Mouse (Mus musculus): ENCODE results near the gene Cd22. TPM values are rescaled to one million over a fixed set of nuclear protein-coding genes. Genes with fewer than 3 reads are reported as not detected.
"Not testable (repeated sequence)": the region's sequence is repeated elsewhere in the genome, so short reads cannot be mapped to it uniquely, and the experiment has no call there.

Gene Cd22
- polyA plus RNA-seq (2012; fragmentation: generic; extraction: Trizol) = not detected

GRCm38 (mm10) chr7:30880176-30880575, at the start of gene Cd22:
Cd22 (minus strand) TSS chr7:30880342.
- H3K27me3 ChIP-seq (ENCODE audit: control insufficient read depth, insufficient read depth, insufficient read length) = peaks cover 7% of the 10 kb centered on the region
- no peaks in the 10 kb centered on the region for H3K79me2 ChIP-seq (ENCODE audit: control insufficient read depth, insufficient read depth)
- H3K36me3 ChIP-seq (ENCODE audit: control insufficient read depth, insufficient read depth) = no peaks in the 10 kb centered on the region
- no peak for TF ChIP-seq TCF12 (IDR thresholded peaks at IDR 0.05; ENCODE audit: insufficient read depth, poor library complexity, severe bottlenecking)
- no peak for TF ChIP-seq REST (IDR thresholded peaks at IDR 0.05; ENCODE audit: insufficient read depth, insufficient read length)
- TF ChIP-seq MYOG (IDR thresholded peaks at IDR 0.05; ENCODE audit: control insufficient read depth in 1 of 3, insufficient read depth in 1 of 3, insufficient read length in 2 of 3, low read depth in 2 of 3) = no peak
- no peak for TF ChIP-seq TCF3 (IDR thresholded peaks at IDR 0.05; ENCODE audit: insufficient read length, low read depth)
- TF ChIP-seq MYOD1 (IDR thresholded peaks at IDR 0.05; ENCODE audit: control insufficient read depth in 1 of 3, insufficient read length in 2 of 3, low read depth in 2 of 3) = no peak
- H3K4me3 ChIP-seq = no peak within 1 kb of the TSS
- no peak within 1 kb of the TSS for H3K4me2 ChIP-seq (ENCODE audit: low read depth)
- no peak within 1 kb of the TSS for H3ac ChIP-seq (ENCODE audit: control insufficient read depth, insufficient read length)

GRCm38 (mm10) chr7:30924581-30924980, 44.4 kb upstream of the Cd22 start, which contains the start of gene Hamp2:
Hamp2 (minus strand) TSS chr7:30924681.
- not testable (repeated sequence) for H3K27me3 ChIP-seq (ENCODE audit: control insufficient read depth, insufficient read depth, insufficient read length); H3K4me2 ChIP-seq (ENCODE audit: low read depth); H3K4me3 ChIP-seq; H3ac ChIP-seq (ENCODE audit: control insufficient read depth, insufficient read length); H3K36me3 ChIP-seq (ENCODE audit: control insufficient read depth, insufficient read depth); H3K79me2 ChIP-seq (ENCODE audit: control insufficient read depth, insufficient read depth)

- no peak for TF ChIP-seq REST (IDR thresholded peaks at IDR 0.05; ENCODE audit: insufficient read depth, insufficient read length)
- TF ChIP-seq MYOG (IDR thresholded peaks at IDR 0.05; ENCODE audit: control insufficient read depth in 1 of 3, insufficient read depth in 1 of 3, insufficient read length in 2 of 3, low read depth in 2 of 3) = no peak
- no peak for TF ChIP-seq USF1 (IDR thresholded peaks at IDR 0.05; ENCODE audit: low read depth)
- TF ChIP-seq E2F4 (IDR thresholded peaks at IDR 0.05; ENCODE audit: insufficient read depth) = no peak
- TF ChIP-seq SRF (IDR thresholded peaks at IDR 0.05; ENCODE audit: control insufficient read depth, insufficient read length, low read depth) = no peak
- no peak for TF ChIP-seq CEBPB (IDR thresholded peaks at IDR 0.05; ENCODE audit: insufficient read depth, poor library complexity, severe bottlenecking)
- no peak for TF ChIP-seq POLR2A (IDR thresholded peaks at IDR 0.05; ENCODE audit: insufficient read length, low read depth)
- TF ChIP-seq MAX (IDR thresholded peaks at IDR 0.05; ENCODE audit: low read depth) = no peak
- no peak for TF ChIP-seq MYOD1 (IDR thresholded peaks at IDR 0.05; ENCODE audit: control insufficient read depth in 1 of 3, insufficient read length in 2 of 3, low read depth in 2 of 3)
- no peak for TF ChIP-seq POLR2AphosphoS2 (IDR thresholded peaks at IDR 0.05; ENCODE audit: insufficient read length, low read depth)
- no peak for TF ChIP-seq TCF12 (IDR thresholded peaks at IDR 0.05; ENCODE audit: insufficient read depth, poor library complexity, severe bottlenecking)
- TF ChIP-seq TCF3 (IDR thresholded peaks at IDR 0.05; ENCODE audit: insufficient read length, low read depth) = no peak
- Histone ChIP-seq H3K4me3 (no peak overlapping the region), H3K27me3 (ENCODE audit: control insufficient read depth, insufficient read depth, insufficient read length) (peaks cover 4% of the 10 kb centered on the region), H3K4me2 (ENCODE audit: low read depth) (no peak overlapping the region), H3K79me2 (ENCODE audit: control insufficient read depth, insufficient read depth) (no peaks in the 10 kb centered on the region), H3K36me3 (ENCODE audit: control insufficient read depth, insufficient read depth) (no peaks in the 10 kb centered on the region), H3ac (ENCODE audit: control insufficient read depth, insufficient read length) (no peak overlapping the region)
These were observed 43.9 kb upstream of the Cd22 start for GRCm38 (mm10) chr7:30924071-30924470.

- H3K4me3 ChIP-seq; H3K4me2 ChIP-seq (ENCODE audit: low read depth); H3ac ChIP-seq (ENCODE audit: control insufficient read depth, insufficient read length); H3K79me2 ChIP-seq (ENCODE audit: control insufficient read depth, insufficient read depth); H3K27me3 ChIP-seq (ENCODE audit: control insufficient read depth, insufficient read depth, insufficient read length); H3K36me3 ChIP-seq (ENCODE audit: control insufficient read depth, insufficient read depth): not testable (repeated sequence)
These were observed 42.3 kb upstream of the Cd22 start for GRCm38 (mm10) chr7:30922490-30922889.

- TF ChIP-seq POLR2A (IDR thresholded peaks at IDR 0.05; ENCODE audit: insufficient read length, low read depth) = no peak
- TF ChIP-seq MAX (IDR thresholded peaks at IDR 0.05; ENCODE audit: low read depth) = no peak
- no peak for TF ChIP-seq POLR2AphosphoS2 (IDR thresholded peaks at IDR 0.05; ENCODE audit: insufficient read length, low read depth)
- no peak for TF ChIP-seq E2F4 (IDR thresholded peaks at IDR 0.05; ENCODE audit: insufficient read depth)
- TF ChIP-seq REST (IDR thresholded peaks at IDR 0.05; ENCODE audit: insufficient read depth, insufficient read length) = no peak
- TF ChIP-seq MYOG (IDR thresholded peaks at IDR 0.05; ENCODE audit: control insufficient read depth in 1 of 3, insufficient read depth in 1 of 3, insufficient read length in 2 of 3, low read depth in 2 of 3) = no peak
- TF ChIP-seq TCF3 (IDR thresholded peaks at IDR 0.05; ENCODE audit: insufficient read length, low read depth) = no peak
- H3K36me3 ChIP-seq (ENCODE audit: control insufficient read depth, insufficient read depth) = no peaks in the 10 kb centered on the region
- peaks cover 17% of the 10 kb centered on the region for H3K27me3 ChIP-seq (ENCODE audit: control insufficient read depth, insufficient read depth, insufficient read length)
- no peak overlapping the region for H3ac ChIP-seq (ENCODE audit: control insufficient read depth, insufficient read length)
- no peak overlapping the region for H3K4me3 ChIP-seq
- H3K4me2 ChIP-seq (ENCODE audit: low read depth) = no peak overlapping the region
- H3K79me2 ChIP-seq (ENCODE audit: control insufficient read depth, insufficient read depth) = no peaks in the 10 kb centered on the region
These were observed 40.1 kb upstream of the Cd22 start for GRCm38 (mm10) chr7:30920217-30920616.

GRCm38 (mm10) chr7:30917219-30917618, 37.1 kb upstream of the Cd22 start:
- H3K36me3 ChIP-seq (ENCODE audit: control insufficient read depth, insufficient read depth) = no peaks in the 10 kb centered on the region
- no peak for TF ChIP-seq TCF12 (IDR thresholded peaks at IDR 0.05; ENCODE audit: insufficient read depth, poor library complexity, severe bottlenecking)
- TF ChIP-seq CEBPB (IDR thresholded peaks at IDR 0.05; ENCODE audit: insufficient read depth, poor library complexity, severe bottlenecking) = no peak
- no peak for TF ChIP-seq POLR2A (IDR thresholded peaks at IDR 0.05; ENCODE audit: insufficient read length, low read depth)
- no peak for TF ChIP-seq E2F4 (IDR thresholded peaks at IDR 0.05; ENCODE audit: insufficient read depth)
- no peak for TF ChIP-seq MYOD1 (IDR thresholded peaks at IDR 0.05; ENCODE audit: control insufficient read depth in 1 of 3, insufficient read length in 2 of 3, low read depth in 2 of 3)
- no peak for TF ChIP-seq MYOG (IDR thresholded peaks at IDR 0.05; ENCODE audit: control insufficient read depth in 1 of 3, insufficient read depth in 1 of 3, insufficient read length in 2 of 3, low read depth in 2 of 3)
- TF ChIP-seq REST (IDR thresholded peaks at IDR 0.05; ENCODE audit: insufficient read depth, insufficient read length) = no peak
- no peak for TF ChIP-seq USF1 (IDR thresholded peaks at IDR 0.05; ENCODE audit: low read depth)
- no peaks in the 10 kb centered on the region for H3K79me2 ChIP-seq (ENCODE audit: control insufficient read depth, insufficient read depth)
- H3K4me3 ChIP-seq = no peak overlapping the region
- H3K27me3 ChIP-seq (ENCODE audit: control insufficient read depth, insufficient read depth, insufficient read length) = peaks cover 30% of the 10 kb centered on the region
- H3ac ChIP-seq (ENCODE audit: control insufficient read depth, insufficient read length) = no peak overlapping the region
- H3K4me2 ChIP-seq (ENCODE audit: low read depth) = no peak overlapping the region
